Mouse (Mus musculus) kidney, postnatal 0 days (tissue): Measurements from ENCODE around the gene Grin3b. TPM values are rescaled to one million over a fixed set of nuclear protein-coding genes. Genes with fewer than 3 reads are reported as not detected.

Experiments
- ATAC-seq: fragments of 200-750 bp; cut with Nextera tagmentation; replicated peaks from 2 replicates; pipeline ENCODE4 v1.8.0; 2017; ENCODE audit warnings: low read depth, moderate number of reproducible peaks, moderate TSS enrichment, moderate library complexity; ENCODE audit not compliant: low FRiP score
- DNase-seq: peaks from one replicate; pipeline ENCODE4 v3.0.0-alpha.2; 2016; ENCODE audit warnings: low spot score
- H3K27ac ChIP-seq: fragments of 300-500 bp; sonication (generic); 2 replicates; pipeline ENCODE4 v1.5.1; 2014; ENCODE audit warnings: mild to moderate bottlenecking
- H3K27me3 ChIP-seq: fragments of 300-500 bp; sonication (generic); 2 replicates; pipeline ENCODE4 v1.6.1; 2014; ENCODE audit warnings: low read length, mixed read lengths; ENCODE audit not compliant: insufficient read depth
- H3K36me3 ChIP-seq: fragments of 300-500 bp; sonication (generic); 2 replicates; pipeline ENCODE4 v1.6.1; 2014; ENCODE audit warnings: low read length, mixed read lengths; ENCODE audit not compliant: insufficient read depth
- H3K4me1 ChIP-seq: fragments of 300-500 bp; sonication (generic); replicated peaks from 2 replicates; pipeline ENCODE4 v1.6.1; 2014; ENCODE audit warnings: antibody characterized with exemption, low read length, mixed read lengths; ENCODE audit not compliant: insufficient read depth
- H3K4me2 ChIP-seq: fragments of 300-500 bp; sonication (generic); 2 replicates; pipeline ENCODE4 v1.6.1; 2014; ENCODE audit warnings: mild to moderate bottlenecking, low read length, moderate library complexity, mixed read lengths
- H3K4me3 ChIP-seq: fragments of 300-500 bp; sonication (generic); replicated peaks from 2 replicates; pipeline ENCODE4 v1.5.1; 2014; ENCODE audit warnings: low read depth, low read length
- H3K9ac ChIP-seq: fragments of 300-500 bp; sonication (generic); 2 replicates; pipeline ENCODE4 v1.6.1; 2014; ENCODE audit warnings: low read depth, low read length
- H3K9me3 ChIP-seq: fragments of 300-500 bp; sonication (generic); replicated peaks from 2 replicates; pipeline ENCODE4 v1.6.1; 2016; ENCODE audit warnings: low read length, inconsistent platforms, mixed read lengths
- CTCF ChIP-seq: IDR thresholded peaks from 2 replicates; pipeline ENCODE4 v1.5.1; 2016; ENCODE audit warnings: antibody characterized with exemption, low read depth, mild to moderate bottlenecking, moderate library complexity
- WGBS: fragments of 180-500 bp; shearing (Covaris S2); extraction: QIAGEN DNeasy Blood & Tissue Kit; methylation state at CpG from one replicate; pipeline ENCODE4 v1.1.7; 2014; 5-methylcytosine and 5-hydroxymethylcytosine counted together
- polyA plus RNA-seq: library from polyadenylated mRNA; unstranded; fragments of >200 nt; fragmentation: Nextera tagmentation; extraction: Ambion mirVana; gene quantifications from 2 replicates; pipeline ENCODE4 v1.2.1, GENCODE M21; 2015

Grin3b gene
- polyA plus RNA-seq, 1 experiment from 2014 or later: 0.20 TPM

- DNase-seq (no peak), ATAC-seq (no peak)
- TF ChIP-seq CTCF: no peak
- no peak overlapping the region for H3K4me3 ChIP-seq
- H3K36me3 ChIP-seq: peaks cover 16% of the 10 kb centered on the region
- H3K27me3 ChIP-seq: no peaks in the 10 kb centered on the region
- H3K9ac ChIP-seq: no peak overlapping the region
- H3K4me2 ChIP-seq: no peak overlapping the region
- 78% methylated on average over 16 of the region's 16 CpGs for whole genome bisulfite sequencing
- H3K4me1 ChIP-seq: peaks cover 63% of the 10 kb centered on the region
- no peaks in the 10 kb centered on the region for H3K9me3 ChIP-seq
- H3K27ac ChIP-seq: peak overlapping the region; percentile 15
Observed at GRCm38 (mm10) chr10:79934794-79935569, 35.5 kb upstream of the Grin3b start.

- Histone ChIP-seq H3K27me3 (no peaks in the 10 kb centered on the region), H3K4me3 (no peak overlapping the region), H3K36me3 (peaks cover 11% of the 10 kb centered on the region; the same call in 1 of the 2 replicates), H3K9ac (no peak overlapping the region), H3K27ac (peak overlapping the region; percentile 90), H3K4me1 (peaks cover 66% of the 10 kb centered on the region), H3K4me2 (0 out of 2 replicates have a peak overlapping the region, but pooled peaks have one; percentile 3), H3K9me3 (no peaks in the 10 kb centered on the region)
- ATAC-seq (no peak), DNase-seq (no peak)
- TF ChIP-seq CTCF: no peak
- 40% methylated on average over 10 of the region's 10 CpGs for WGBS
Observed at GRCm38 (mm10) chr10:79936284-79936910, 34.1 kb upstream of the Grin3b start.

- DNase-seq (no peak), ATAC-seq (no peak)
- Histone ChIP-seq H3K4me1 (peaks cover 66% of the 10 kb centered on the region), H3K9ac (no peak overlapping the region), H3K27me3 (no peaks in the 10 kb centered on the region), H3K4me2 (0 out of 2 replicates have a peak overlapping the region, but pooled peaks have one; percentile 3), H3K4me3 (no peak overlapping the region), H3K27ac (peak overlapping the region; percentile 90), H3K36me3 (peaks cover 8% of the 10 kb centered on the region; the same call in 1 of the 2 replicates), H3K9me3 (no peaks in the 10 kb centered on the region)
- TF ChIP-seq CTCF: no peak
- WGBS: 45% methylated on average over 27 of the region's 27 CpGs
Observed at GRCm38 (mm10) chr10:79936911-79937441, 33.5 kb upstream of the Grin3b start.

- Histone ChIP-seq H3K4me2 (no peak overlapping the region), H3K36me3 (peaks cover 4% of the 10 kb centered on the region; the same call in 1 of the 2 replicates), H3K9ac (no peak overlapping the region), H3K4me3 (no peak overlapping the region), H3K27ac (peak overlapping the region; percentile 90), H3K4me1 (peaks cover 57% of the 10 kb centered on the region), H3K9me3 (no peaks in the 10 kb centered on the region), H3K27me3 (no peaks in the 10 kb centered on the region)
- DNase-seq: no peak
- WGBS: 53% methylated on average over 11 of the region's 11 CpGs
- TF ChIP-seq CTCF: 0 out of 2 replicates have a peak, but pooled peaks have one; percentile 2
- peak; percentile 72 for ATAC-seq
Observed at GRCm38 (mm10) chr10:79937775-79938526, 32.6 kb upstream of the Grin3b start.

GRCm38 (mm10) chr10:79940749-79941148 is 29.8 kb upstream of the Grin3b start:
- Histone ChIP-seq H3K27me3 (no peaks in the 10 kb centered on the region), H3K27ac (no peak overlapping the region), H3K9ac (no peak overlapping the region), H3K36me3 (no peaks in the 10 kb centered on the region), H3K4me2 (no peak overlapping the region), H3K4me3 (no peak overlapping the region), H3K9me3 (no peaks in the 10 kb centered on the region), H3K4me1 (peaks cover 42% of the 10 kb centered on the region)
- no peak for TF ChIP-seq CTCF
- WGBS: 50% methylated on average over 7 of the region's 7 CpGs
- ATAC-seq (no peak), DNase-seq (no peak)

- TF ChIP-seq CTCF: no peak
- ATAC-seq (no peak), DNase-seq (no peak)
- H3K27ac ChIP-seq: peak overlapping the region; percentile 43
- no peaks in the 10 kb centered on the region for H3K27me3 ChIP-seq
- H3K9ac ChIP-seq: no peak overlapping the region
- H3K4me1 ChIP-seq: peaks cover 33% of the 10 kb centered on the region; the same call in 1 of the 2 replicates
- H3K9me3 ChIP-seq: no peaks in the 10 kb centered on the region
- no peak overlapping the region for H3K4me2 ChIP-seq
- H3K4me3 ChIP-seq: no peak overlapping the region
- WGBS: 94% methylated on average over 1 of the region's 1 CpGs
- no peaks in the 10 kb centered on the region for H3K36me3 ChIP-seq
Observed at GRCm38 (mm10) chr10:79942988-79943387, 27.5 kb upstream of the Grin3b start.
